Mouse (Mus musculus) stomach, postnatal 0 days (tissue): ENCODE results near the gene Acss2. TPM values are rescaled to one million over a fixed set of nuclear protein-coding genes. Genes with fewer than 3 reads are reported as not detected.

Source experiments
- ATAC-seq: fragments of 200-750 bp; cut with Nextera tagmentation; 2 replicates; pipeline ENCODE4 v1.8.0; 2017; ENCODE audit not compliant: low FRiP score, low TSS enrichment
- DNase-seq: peaks from one replicate; pipeline ENCODE4 v3.0.0-alpha.2; 2016; ENCODE audit warnings: low spot score
- H3K27ac ChIP-seq: fragments of 300-500 bp; sonication (generic); replicated peaks from 2 replicates; pipeline ENCODE4 v1.5.1; 2014; ENCODE audit warnings: mild to moderate bottlenecking, control low read depth
- H3K27me3 ChIP-seq: fragments of 300-500 bp; sonication (generic); 2 replicates; pipeline ENCODE4 v1.6.1; 2014; ENCODE audit warnings: low read length; ENCODE audit not compliant: control insufficient read depth, insufficient read depth
- H3K36me3 ChIP-seq: fragments of 300-500 bp; sonication (generic); 2 replicates; pipeline ENCODE4 v1.6.1; 2014; ENCODE audit warnings: low read length, mixed read lengths; ENCODE audit not compliant: control insufficient read depth, insufficient read depth
- H3K4me1 ChIP-seq: fragments of 300-500 bp; sonication (generic); replicated peaks from 2 replicates; pipeline ENCODE4 v1.6.1; 2014; ENCODE audit warnings: antibody characterized with exemption; ENCODE audit not compliant: control insufficient read depth, insufficient read depth
- H3K4me2 ChIP-seq: fragments of 300-500 bp; sonication (generic); replicated peaks from 2 replicates; pipeline ENCODE4 v1.6.1; 2014; ENCODE audit warnings: low read depth, mild to moderate bottlenecking, control low read depth, moderate library complexity
- H3K4me3 ChIP-seq: fragments of 300-500 bp; sonication (generic); 2 replicates; pipeline ENCODE4 v1.5.1; 2014; ENCODE audit warnings: low read depth, low read length, control low read depth
- H3K9ac ChIP-seq: fragments of 300-500 bp; sonication (generic); 2 replicates; pipeline ENCODE4 v1.6.1; 2014; ENCODE audit warnings: mild to moderate bottlenecking, low read length, control low read depth, mixed read lengths
- H3K9me3 ChIP-seq: fragments of 300-500 bp; sonication (generic); 2 replicates; pipeline ENCODE4 v1.6.1; 2016; ENCODE audit warnings: low read length; ENCODE audit not compliant: control insufficient read depth
- CTCF ChIP-seq: IDR thresholded peaks from 2 replicates; pipeline ENCODE4 v1.5.1; 2016; ENCODE audit warnings: antibody characterized with exemption, low read depth, mild to moderate bottlenecking, moderate library complexity
- EP300 ChIP-seq: optimal IDR thresholded peaks from 2 replicates; pipeline ENCODE3; 2016; ENCODE audit warnings: antibody characterized with exemption
- WGBS: fragments of 180-500 bp; shearing (Covaris S2); extraction: QIAGEN DNeasy Blood & Tissue Kit; methylation state at CpG from one replicate; pipeline ENCODE4 v1.1.7; 2014; 5-methylcytosine and 5-hydroxymethylcytosine counted together
- polyA plus RNA-seq: library from polyadenylated mRNA; unstranded; fragments of >200 nt; fragmentation: Nextera tagmentation; extraction: Ambion mirVana; gene quantifications from 2 replicates; pipeline ENCODE4 v1.2.1, GENCODE M21; 2015

Gene Acss2
- polyA plus RNA-seq, 1 experiment from 2014 or later, result 10.3 TPM

DNA sequence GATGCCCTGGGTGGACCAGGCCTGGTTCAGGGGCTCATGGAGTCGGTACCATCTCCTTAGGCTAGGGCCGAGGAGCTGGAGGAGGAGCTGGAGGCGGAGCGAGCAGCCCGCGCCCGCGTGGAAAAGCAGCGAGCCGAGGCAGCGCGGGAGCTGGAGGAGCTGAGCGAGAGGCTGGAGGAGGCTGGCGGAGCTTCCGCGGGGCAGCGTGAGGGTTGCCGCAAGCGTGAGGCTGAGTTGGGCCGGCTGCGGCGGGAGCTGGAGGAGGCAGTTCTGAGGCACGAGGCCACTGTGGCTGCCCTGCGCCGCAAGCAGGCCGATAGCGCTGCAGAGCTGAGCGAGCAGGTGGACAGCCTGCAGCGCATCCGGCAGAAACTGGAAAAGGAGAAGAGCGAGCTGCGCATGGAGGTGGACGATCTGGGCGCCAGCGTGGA lies 111.5 kb downstream of the Acss2 start:
- Histone ChIP-seq H3K27ac (0 out of 2 replicates have a peak overlapping the region, but pooled peaks have one; percentile 2), H3K9me3 (no peaks in the 10 kb centered on the region), H3K4me2 (peak overlapping the region; percentile 64), H3K4me1 (no peaks in the 10 kb centered on the region; the same call in 1 of the 2 replicates), H3K4me3 (peak overlapping the region; percentile 27), H3K36me3 (peaks cover 12% of the 10 kb centered on the region; the same call in 1 of the 2 replicates), H3K27me3 (no peaks in the 10 kb centered on the region), H3K9ac (peak overlapping the region; percentile 55)
- DNase-seq (peak; percentile 64), ATAC-seq (peak; percentile 38)
- no peak for TF ChIP-seq EP300
- no peak for TF ChIP-seq CTCF
- 1% methylated on average over 33 of the region's 35 CpGs for WGBS

DNA sequence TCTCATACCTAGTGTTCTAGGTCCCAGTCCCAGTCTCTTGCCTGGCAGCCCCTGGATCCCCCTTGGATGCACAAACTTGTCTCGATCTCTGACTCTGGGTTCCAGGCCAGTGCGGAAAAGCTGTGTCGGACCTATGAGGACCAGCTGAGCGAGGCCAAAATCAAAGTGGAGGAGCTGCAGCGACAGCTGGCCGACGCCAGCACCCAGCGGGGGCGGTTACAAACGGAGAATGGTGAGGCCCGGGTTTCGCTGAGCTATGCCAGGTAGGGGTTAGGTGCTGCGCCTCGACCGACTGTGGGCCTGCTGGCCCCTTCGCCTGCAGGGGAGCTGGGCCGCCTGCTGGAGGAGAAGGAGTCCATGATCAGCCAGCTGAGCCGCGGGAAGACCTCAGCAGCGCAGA lies 112.4 kb downstream of the Acss2 start:
- no peak overlapping the region for H3K9ac ChIP-seq
- ATAC-seq (no peak), DNase-seq (no peak)
- H3K4me3 ChIP-seq, result no peak overlapping the region
- H3K4me2 ChIP-seq, result no peak overlapping the region
- H3K9me3 ChIP-seq, result no peaks in the 10 kb centered on the region
- peaks cover 21% of the 10 kb centered on the region; the same call in 1 of the 2 replicates for H3K36me3 ChIP-seq
- H3K27me3 ChIP-seq, result no peaks in the 10 kb centered on the region
- WGBS, result 71% methylated on average over 20 of the region's 20 CpGs
- H3K4me1 ChIP-seq, result no peaks in the 10 kb centered on the region; the same call in 1 of the 2 replicates
- H3K27ac ChIP-seq, result no peak overlapping the region
- TF ChIP-seq EP300 (no peak), CTCF (no peak)

DNA sequence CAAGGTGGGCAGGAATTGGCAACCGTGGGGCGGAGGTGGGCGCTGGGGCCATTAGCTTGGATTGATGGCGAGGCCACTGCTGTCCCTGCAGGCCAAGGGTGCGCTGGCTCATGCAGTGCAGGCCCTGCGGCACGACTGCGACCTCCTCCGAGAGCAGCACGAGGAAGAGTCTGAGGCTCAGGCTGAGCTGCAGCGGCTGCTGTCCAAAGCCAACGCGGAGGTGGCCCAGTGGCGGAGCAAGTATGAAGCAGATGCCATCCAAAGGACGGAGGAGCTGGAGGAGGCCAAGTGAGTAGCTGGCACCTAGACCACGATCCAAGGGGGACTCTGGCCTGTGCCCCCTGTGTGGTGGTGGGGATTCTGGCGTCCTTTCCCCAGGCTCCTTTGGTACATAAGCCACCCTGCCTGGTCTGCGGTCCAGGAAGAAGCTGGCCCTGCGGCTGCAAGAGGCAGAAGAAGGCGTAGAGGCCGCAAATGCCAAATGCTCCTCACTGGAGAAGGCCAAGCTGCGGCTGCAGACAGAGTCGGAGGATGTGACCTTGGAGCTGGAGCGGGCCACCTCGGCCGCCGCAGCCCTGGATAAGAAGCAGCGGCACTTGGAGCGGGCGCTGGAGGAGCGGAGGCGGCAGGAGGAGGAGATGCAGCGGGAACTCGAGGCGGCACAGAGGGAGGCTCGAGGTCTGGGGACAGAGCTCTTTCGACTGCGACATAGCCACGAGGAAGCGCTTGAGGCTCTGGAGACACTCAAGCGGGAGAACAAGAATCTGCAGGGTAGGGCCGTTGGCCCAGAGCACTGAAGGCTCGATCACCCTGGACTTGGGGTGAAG lies 113.1 kb downstream of the Acss2 start:
- no peak overlapping the region for H3K4me2 ChIP-seq
- H3K9me3 ChIP-seq, result no peaks in the 10 kb centered on the region
- peaks cover 24% of the 10 kb centered on the region; the same call in 1 of the 2 replicates for H3K36me3 ChIP-seq
- H3K4me3 ChIP-seq, result no peak overlapping the region
- no peak for ATAC-seq
- 54% methylated on average over 41 of the region's 43 CpGs for WGBS
- H3K27me3 ChIP-seq, result no peaks in the 10 kb centered on the region
- no peak for TF ChIP-seq EP300
- no peak for TF ChIP-seq CTCF
- no peaks in the 10 kb centered on the region; the same call in 1 of the 2 replicates for H3K4me1 ChIP-seq
- no peak overlapping the region for H3K9ac ChIP-seq
- no peak overlapping the region for H3K27ac ChIP-seq
- no peak for DNase-seq

DNA sequence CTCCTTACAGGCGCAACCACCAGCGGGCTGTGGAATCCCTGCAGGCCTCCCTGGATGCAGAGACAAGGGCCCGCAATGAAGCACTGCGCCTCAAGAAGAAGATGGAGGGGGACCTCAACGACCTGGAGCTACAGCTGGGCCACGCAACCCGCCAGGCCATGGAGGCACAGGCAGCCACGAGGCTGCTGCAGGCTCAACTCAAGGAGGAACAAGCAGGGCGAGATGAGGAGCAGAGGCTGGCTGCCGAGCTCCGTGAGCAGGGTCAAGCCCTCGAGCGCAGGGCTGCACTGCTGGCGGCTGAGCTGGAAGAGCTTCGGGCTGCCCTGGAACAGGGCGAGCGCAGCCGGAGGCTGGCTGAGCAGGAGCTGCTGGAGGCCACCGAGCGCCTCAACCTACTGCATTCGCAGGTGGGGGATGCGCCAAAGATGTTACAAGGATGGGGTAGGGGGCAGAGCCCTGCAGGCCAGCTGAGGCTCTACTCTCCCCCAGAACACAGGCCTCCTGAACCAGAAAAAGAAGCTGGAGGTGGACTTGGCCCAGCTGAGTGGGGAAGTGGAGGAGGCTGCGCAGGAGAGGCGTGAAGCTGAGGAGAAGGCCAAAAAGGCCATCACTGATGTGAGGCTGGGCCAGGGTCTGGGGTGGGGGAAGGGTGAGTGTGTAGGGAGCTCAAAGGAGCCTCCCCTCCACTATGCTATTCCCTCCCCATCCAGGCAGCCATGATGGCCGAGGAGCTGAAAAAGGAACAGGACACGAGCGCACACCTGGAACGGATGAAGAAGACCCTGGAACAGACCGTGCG lies 114.6 kb downstream of the Acss2 start:
- Histone ChIP-seq H3K27ac (no peak overlapping the region), H3K4me3 (no peak overlapping the region), H3K9ac (no peak overlapping the region), H3K4me1 (no peaks in the 10 kb centered on the region; the same call in 1 of the 2 replicates), H3K4me2 (no peak overlapping the region), H3K27me3 (no peaks in the 10 kb centered on the region), H3K9me3 (no peaks in the 10 kb centered on the region), H3K36me3 (peaks cover 26% of the 10 kb centered on the region; the same call in 1 of the 2 replicates)
- TF ChIP-seq EP300 (no peak), CTCF (no peak)
- ATAC-seq (no peak), DNase-seq (no peak)
- 71% methylated on average over 30 of the region's 30 CpGs for WGBS

DNA sequence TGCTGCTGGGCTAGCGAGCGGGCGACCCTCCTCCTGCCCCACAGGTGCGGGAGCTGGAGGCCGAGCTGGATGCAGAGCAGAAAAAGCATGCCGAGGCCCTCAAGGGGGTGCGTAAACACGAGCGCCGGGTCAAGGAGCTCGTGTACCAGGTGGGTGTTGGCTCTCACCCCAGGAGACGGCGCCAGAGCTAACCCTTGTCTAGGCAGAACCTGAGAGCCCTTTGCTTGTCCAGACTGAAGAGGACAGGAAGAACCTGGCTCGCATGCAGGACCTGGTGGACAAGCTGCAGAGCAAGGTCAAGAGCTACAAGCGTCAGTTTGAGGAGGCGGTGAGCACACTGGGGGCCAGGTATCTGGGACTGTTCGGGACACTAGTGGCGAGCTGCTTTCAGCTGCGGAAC lies 115.4 kb downstream of the Acss2 start:
- no peak overlapping the region for H3K4me3 ChIP-seq
- H3K4me1 ChIP-seq, result no peaks in the 10 kb centered on the region; the same call in 1 of the 2 replicates
- H3K36me3 ChIP-seq, result peaks cover 33% of the 10 kb centered on the region
- H3K27me3 ChIP-seq, result no peaks in the 10 kb centered on the region
- WGBS, result 66% methylated on average over 19 of the region's 19 CpGs
- TF ChIP-seq EP300 (no peak), CTCF (no peak)
- no peak overlapping the region for H3K27ac ChIP-seq
- no peaks in the 10 kb centered on the region for H3K9me3 ChIP-seq
- no peak overlapping the region for H3K4me2 ChIP-seq
- no peak overlapping the region for H3K9ac ChIP-seq
- ATAC-seq (no peak; the same call in 1 of the 2 replicates), DNase-seq (no peak)
